Mouse (Mus musculus): ENCODE results near the gene Vps13a.

GRCm38 (mm10) chr19:16755854-16756253 lies 24.9 kb downstream of the Vps13a start:
- no peak for TF ChIP-seq CTCF (IDR thresholded peaks at IDR 0.05; ENCODE audit: borderline replicate concordance, insufficient read depth, low read length)
- no peak for TF ChIP-seq POLR2A (IDR thresholded peaks at IDR 0.05; ENCODE audit: low read depth, low read length)

Measured in embryonic fibroblast, embryonic 13.5 days (primary cell).